Comparison of ENCODE assay signal across 25 mouse cellular contexts in the genomic region with DNA sequence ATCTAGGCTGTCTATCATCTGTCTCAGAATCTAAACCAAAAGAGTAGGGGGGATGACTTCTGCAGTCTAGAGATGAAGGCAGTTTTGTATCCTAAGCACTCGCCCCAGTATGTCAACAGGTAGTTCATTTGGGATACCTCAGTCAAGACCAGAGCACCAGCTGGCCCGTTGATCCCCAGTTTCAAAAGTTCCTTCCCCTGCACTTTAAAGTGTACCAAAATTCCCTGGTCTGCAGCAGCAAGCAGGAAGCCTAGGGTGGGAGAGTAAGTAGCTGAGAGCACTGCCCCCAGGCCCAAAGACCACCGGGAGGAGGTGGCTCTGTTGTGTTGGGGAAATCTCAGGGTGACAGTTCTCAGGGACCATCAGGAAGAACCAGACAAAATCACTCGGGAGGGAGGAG. TPM values are rescaled to one million over a fixed set of nuclear protein-coding genes. Genes with fewer than 3 reads are reported as not detected.
"Had no signal": no experiment of that assay in that cellular context is flagged by ENCODE, and none has a peak within 500 bp of the region (broad histone marks: within the 10 kb centered on the region; RNA-seq: fewer than 3 reads in every experiment).

No protein-coding gene starts in this region.

- H3K4me3 ChIP-seq: left cerebral cortex, adult 2 months; liver, embryonic 15.5 days; neural tube, embryonic 15.5 days had no signal

- H3K4me1 ChIP-seq: liver, embryonic 15.5 days had no signal

- H3K9ac ChIP-seq: kidney, embryonic 15.5 days; limb, embryonic 13.5 days; liver, embryonic 12.5 days; liver, embryonic 15.5 days; lung, embryonic 15.5 days; neural tube, embryonic 12.5 days; neural tube, embryonic 15.5 days had no signal

- H3K27ac ChIP-seq: kidney, embryonic 15.5 days; left cerebral cortex, adult 2 months; limb, embryonic 13.5 days; liver, embryonic 12.5 days; liver, embryonic 15.5 days; lung, embryonic 15.5 days; midbrain, embryonic 10.5 days; neural tube, embryonic 12.5 days; neural tube, embryonic 15.5 days; stomach, postnatal 0 days had no signal

- H3K9me3 ChIP-seq: kidney, embryonic 15.5 days; limb, embryonic 13.5 days; liver, embryonic 12.5 days; liver, embryonic 15.5 days; lung, embryonic 15.5 days; megakaryocyte, embryonic 14.5 days; midbrain, embryonic 10.5 days; neural tube, embryonic 12.5 days; neural tube, embryonic 15.5 days had no signal

- DNase-seq: layer of hippocampus, postnatal 36 days; liver; lung, adult 18-20 months; lung, postnatal 10 days; lung, postnatal 36 days; thymus, adult 18-20 months; thymus, postnatal 36 days had no signal

- H3K36me3 ChIP-seq: kidney, embryonic 15.5 days; limb, embryonic 13.5 days; liver, embryonic 12.5 days; liver, embryonic 15.5 days; lung, embryonic 15.5 days; midbrain, embryonic 10.5 days; neural tube, embryonic 12.5 days; neural tube, embryonic 15.5 days had no signal

- ATAC-seq: liver, embryonic 12.5 days had no signal

- H3K4me2 ChIP-seq: liver, embryonic 12.5 days; liver, embryonic 15.5 days had no signal

RNA-seq across cellular contexts. Expression of a gene that starts 4.5 kb away (rescaled TPM):
- total RNA-seq: layer of hippocampus, adult 8-10 months; layer of hippocampus, postnatal 10 days; layer of hippocampus, postnatal 36 days; left cerebral cortex, adult 2 months; left cerebral cortex, postnatal 10 days; left cerebral cortex, postnatal 36 days had no signal
- polyA plus RNA-seq: kidney, embryonic 15.5 days; limb, embryonic 13.5 days; liver, embryonic 12.5 days; liver, embryonic 15.5 days; lung, embryonic 15.5 days; midbrain, embryonic 14.5 days; neural tube, embryonic 12.5 days; neural tube, embryonic 15.5 days; stomach, embryonic 14.5 days; stomach, postnatal 0 days; urinary bladder, adult 2 months had no signal
